In genomic region chrX:103644301-103644700, GRCm38 (mm10) we compare ENCODE assay signal across 22 mouse cellular contexts. TPM values are rescaled to one million over a fixed set of nuclear protein-coding genes. Genes with fewer than 3 reads are reported as not detected.
"Had no signal": no experiment of that assay in that cellular context is flagged by ENCODE, and none has a peak within 500 bp of the region (broad histone marks: within the 10 kb centered on the region; RNA-seq: fewer than 3 reads in every experiment).

No protein-coding gene starts in this region.

- H3K9ac ChIP-seq: intestine, embryonic 15.5 days; limb, embryonic 13.5 days; liver, embryonic 13.5 days; midbrain, embryonic 13.5 days; neural tube, embryonic 15.5 days had no signal

- ATAC-seq: intestine, embryonic 15.5 days; midbrain, embryonic 13.5 days had no signal

- H3K36me3 ChIP-seq: intestine, embryonic 15.5 days; limb, embryonic 13.5 days; liver, embryonic 13.5 days; midbrain, embryonic 13.5 days; neural tube, embryonic 15.5 days had no signal

- H3K27me3 ChIP-seq: intestine, embryonic 15.5 days; liver, embryonic 13.5 days had no signal

- DNase-seq: layer of hippocampus, adult 9-11 months; left cerebral cortex, postnatal 4 days; liver, embryonic 13.5 days; lung, adult 18-20 months; lung, postnatal 36 days; right cerebral cortex, adult 18-20 months; right cerebral cortex, postnatal 25 days; thymus, postnatal 4 days had no signal

- H3K4me2 ChIP-seq: intestine, embryonic 15.5 days; limb, embryonic 13.5 days; liver, embryonic 13.5 days; midbrain, embryonic 13.5 days; neural tube, embryonic 15.5 days had no signal

- H3K27ac ChIP-seq: intestine, embryonic 15.5 days; kidney, postnatal 0 days; limb, embryonic 13.5 days; liver, embryonic 13.5 days; midbrain, embryonic 13.5 days; neural tube, embryonic 15.5 days; stomach, postnatal 0 days had no signal

- H3K9me3 ChIP-seq: intestine, embryonic 15.5 days; limb, embryonic 13.5 days; liver, embryonic 13.5 days; midbrain, embryonic 13.5 days; neural tube, embryonic 15.5 days had no signal

- H3K4me3 ChIP-seq: intestine, embryonic 15.5 days; limb, embryonic 13.5 days; liver, embryonic 13.5 days; midbrain, embryonic 13.5 days; myocyte; neural tube, embryonic 15.5 days had no signal

- H3K4me1 ChIP-seq: intestine, embryonic 15.5 days; limb, embryonic 13.5 days; liver, embryonic 13.5 days; midbrain, embryonic 13.5 days; neural tube, embryonic 15.5 days had no signal

RNA-seq across cellular contexts. Expression of gene Zcchc13, which starts 13.9 kb away (rescaled TPM):
- total RNA-seq: layer of hippocampus, adult 18-20 months; left cerebral cortex, adult 18-20 months; left cerebral cortex, postnatal 10 days; left cerebral cortex, postnatal 4 days; megakaryocyte progenitor cell, adult 5-6 weeks had no signal
- polyA plus RNA-seq: intestine, embryonic 15.5 days; kidney, postnatal 0 days; limb, embryonic 13.5 days; liver, embryonic 13.5 days; lung, embryonic 16.5 days; midbrain, embryonic 13.5 days; myocyte; neural tube, embryonic 11.5 days; neural tube, embryonic 15.5 days; small intestine, adult 2 months; stomach, postnatal 0 days had no signal
